Mouse (Mus musculus): ENCODE results near the gene Gse1. TPM values are rescaled to one million over a fixed set of nuclear protein-coding genes. Genes with fewer than 3 reads are reported as not detected.

Gse1 gene
- polyA plus RNA-seq, 1 experiment from 2014 or later, result 9.6 TPM

- H3K9me3 ChIP-seq, result no peaks in the 10 kb centered on the region
- no peaks in the 10 kb centered on the region for H3K27me3 ChIP-seq
- peaks cover 92% of the 10 kb centered on the region for H3K36me3 ChIP-seq
- H3K9ac ChIP-seq, result no peak overlapping the region
- no peak overlapping the region for H3K4me3 ChIP-seq
- WGBS, result 85% methylated on average over 8 of the region's 8 CpGs
- H3K27ac ChIP-seq, result no peak overlapping the region
- no peak for ATAC-seq (ENCODE audit: borderline replicate concordance, extremely low read depth, low FRiP score, low TSS enrichment)
- no peak overlapping the region for H3K4me2 ChIP-seq
- peaks cover 28% of the 10 kb centered on the region for H3K4me1 ChIP-seq
Observed at GRCm38 (mm10) chr8:120571561-120571960, 343.3 kb downstream of the Gse1 start.

- H3K27ac ChIP-seq, result no peak overlapping the region
- no peak overlapping the region for H3K4me2 ChIP-seq
- H3K36me3 ChIP-seq, result peaks cover 92% of the 10 kb centered on the region
- no peak overlapping the region for H3K9ac ChIP-seq
- no peak for ATAC-seq (ENCODE audit: borderline replicate concordance, extremely low read depth, low FRiP score, low TSS enrichment)
- H3K27me3 ChIP-seq, result no peaks in the 10 kb centered on the region
- WGBS, result 80% methylated on average over 21 of the region's 21 CpGs
- no peak overlapping the region for H3K4me3 ChIP-seq
- H3K4me1 ChIP-seq, result peaks cover 28% of the 10 kb centered on the region
- no peaks in the 10 kb centered on the region for H3K9me3 ChIP-seq
Observed at GRCm38 (mm10) chr8:120572534-120572933, 344.3 kb downstream of the Gse1 start.

GRCm38 (mm10) chr8:120573866-120574265 lies 345.6 kb downstream of the Gse1 start:
- ATAC-seq (ENCODE audit: borderline replicate concordance, extremely low read depth, low FRiP score, low TSS enrichment), result no peak
- Histone ChIP-seq H3K27ac (peak overlapping the region; percentile 32; the same call in 1 of the 2 replicates), H3K27me3 (no peaks in the 10 kb centered on the region), H3K9me3 (no peaks in the 10 kb centered on the region), H3K4me1 (peaks cover 28% of the 10 kb centered on the region), H3K4me2 (no peak overlapping the region), H3K9ac (no peak overlapping the region), H3K36me3 (peaks cover 92% of the 10 kb centered on the region), H3K4me3 (no peak overlapping the region)
- 60% methylated on average over 11 of the region's 11 CpGs for WGBS

GRCm38 (mm10) chr8:120574941-120575340 lies 346.7 kb downstream of the Gse1 start:
- Histone ChIP-seq H3K27me3 (no peaks in the 10 kb centered on the region), H3K27ac (no peak overlapping the region), H3K4me1 (peaks cover 28% of the 10 kb centered on the region), H3K36me3 (peaks cover 94% of the 10 kb centered on the region), H3K4me2 (no peak overlapping the region), H3K9ac (no peak overlapping the region), H3K9me3 (no peaks in the 10 kb centered on the region), H3K4me3 (no peak overlapping the region)
- 62% methylated on average over 19 of the region's 19 CpGs for WGBS
- ATAC-seq (ENCODE audit: borderline replicate concordance, extremely low read depth, low FRiP score, low TSS enrichment), result no peak

- H3K4me1 ChIP-seq, result peaks cover 26% of the 10 kb centered on the region
- peaks cover 98% of the 10 kb centered on the region for H3K36me3 ChIP-seq
- H3K4me2 ChIP-seq, result no peak overlapping the region
- no peak overlapping the region for H3K9ac ChIP-seq
- no peaks in the 10 kb centered on the region for H3K27me3 ChIP-seq
- H3K27ac ChIP-seq, result no peak overlapping the region
- WGBS, result 57% methylated on average over 9 of the region's 9 CpGs
- no peaks in the 10 kb centered on the region for H3K9me3 ChIP-seq
- no peak for ATAC-seq (ENCODE audit: borderline replicate concordance, extremely low read depth, low FRiP score, low TSS enrichment)
- no peak overlapping the region for H3K4me3 ChIP-seq
Observed at GRCm38 (mm10) chr8:120575801-120576200, 347.5 kb downstream of the Gse1 start.

GRCm38 (mm10) chr8:120577821-120578220 lies 349.6 kb downstream of the Gse1 start:
- no peak overlapping the region for H3K27ac ChIP-seq
- peaks cover 26% of the 10 kb centered on the region for H3K4me1 ChIP-seq
- H3K9ac ChIP-seq, result no peak overlapping the region
- H3K36me3 ChIP-seq, result peaks cover 97% of the 10 kb centered on the region
- no peak overlapping the region for H3K4me3 ChIP-seq
- H3K9me3 ChIP-seq, result no peaks in the 10 kb centered on the region
- ATAC-seq (ENCODE audit: borderline replicate concordance, extremely low read depth, low FRiP score, low TSS enrichment), result no peak
- 90% methylated on average over 17 of the region's 17 CpGs for WGBS
- no peaks in the 10 kb centered on the region for H3K27me3 ChIP-seq
- no peak overlapping the region for H3K4me2 ChIP-seq

GRCm38 (mm10) chr8:120580336-120581000 lies 352.2 kb downstream of the Gse1 start:
- Histone ChIP-seq H3K9me3 (no peaks in the 10 kb centered on the region), H3K27me3 (no peaks in the 10 kb centered on the region), H3K36me3 (peaks cover 85% of the 10 kb centered on the region), H3K4me1 (0 out of 2 replicates have a peak, but pooled peaks cover 7% of the 10 kb centered on the region), H3K27ac (no peak overlapping the region), H3K4me2 (no peak overlapping the region), H3K9ac (no peak overlapping the region), H3K4me3 (no peak overlapping the region)
- 81% methylated on average over 8 of the region's 8 CpGs for WGBS
- no peak for ATAC-seq (ENCODE audit: borderline replicate concordance, extremely low read depth, low FRiP score, low TSS enrichment)

GRCm38 (mm10) chr8:120581329-120581728 lies 353.1 kb downstream of the Gse1 start:
- Histone ChIP-seq H3K9ac (no peak overlapping the region), H3K4me1 (no peaks in the 10 kb centered on the region), H3K27ac (no peak overlapping the region), H3K9me3 (no peaks in the 10 kb centered on the region), H3K27me3 (no peaks in the 10 kb centered on the region), H3K4me2 (no peak overlapping the region), H3K4me3 (no peak overlapping the region), H3K36me3 (peaks cover 82% of the 10 kb centered on the region)
- no peak for ATAC-seq (ENCODE audit: borderline replicate concordance, extremely low read depth, low FRiP score, low TSS enrichment)
- WGBS, result 89% methylated on average over 12 of the region's 12 CpGs

GRCm38 (mm10) chr8:120581811-120582210 lies 353.6 kb downstream of the Gse1 start:
- H3K4me3 ChIP-seq, result no peak overlapping the region
- H3K36me3 ChIP-seq, result peaks cover 77% of the 10 kb centered on the region
- 89% methylated on average over 8 of the region's 8 CpGs for WGBS
- no peaks in the 10 kb centered on the region for H3K27me3 ChIP-seq
- H3K27ac ChIP-seq, result no peak overlapping the region
- H3K4me1 ChIP-seq, result no peaks in the 10 kb centered on the region
- no peak overlapping the region for H3K4me2 ChIP-seq
- H3K9me3 ChIP-seq, result no peaks in the 10 kb centered on the region
- H3K9ac ChIP-seq, result no peak overlapping the region
- ATAC-seq (ENCODE audit: borderline replicate concordance, extremely low read depth, low FRiP score, low TSS enrichment), result no peak

- no peak for ATAC-seq (ENCODE audit: borderline replicate concordance, extremely low read depth, low FRiP score, low TSS enrichment)
- Histone ChIP-seq H3K27ac (no peak overlapping the region), H3K9ac (no peak overlapping the region), H3K36me3 (peaks cover 42% of the 10 kb centered on the region), H3K4me1 (peaks cover 24% of the 10 kb centered on the region), H3K4me3 (no peak overlapping the region), H3K9me3 (no peaks in the 10 kb centered on the region), H3K27me3 (no peaks in the 10 kb centered on the region), H3K4me2 (no peak overlapping the region)
- WGBS, result 92% methylated on average over 10 of the region's 10 CpGs
Observed at GRCm38 (mm10) chr8:120585521-120585920, 357.3 kb downstream of the Gse1 start.

- H3K4me2 ChIP-seq, result peak within 1 kb of the TSS; percentile 90
- under 1% methylated on average over 67 of the region's 67 CpGs for WGBS
- no peaks in the 10 kb centered on the region for H3K27me3 ChIP-seq
- H3K4me1 ChIP-seq, result peaks cover 32% of the 10 kb centered on the region
- peaks cover 15% of the 10 kb centered on the region; the same call in 1 of the 2 replicates for H3K36me3 ChIP-seq
- ATAC-seq (ENCODE audit: borderline replicate concordance, extremely low read depth, low FRiP score, low TSS enrichment), result peak; percentile 98
- peak within 1 kb of the TSS; percentile 74 for H3K4me3 ChIP-seq
- H3K9me3 ChIP-seq, result no peaks in the 10 kb centered on the region
- H3K27ac ChIP-seq, result peak within 1 kb of the TSS; percentile 64
- H3K9ac ChIP-seq, result peak within 1 kb of the TSS; percentile 82
Observed at GRCm38 (mm10) chr8:120588908-120589771, 360.9 kb downstream of the Gse1 start, which contains the start of gene Gins2. TSS of gene Gins2 (minus strand) at chr8:120589304.

GRCm38 (mm10) chr8:120589921-120590320 lies 361.7 kb downstream of the Gse1 start:
- H3K9me3 ChIP-seq, result no peaks in the 10 kb centered on the region
- no peak for ATAC-seq (ENCODE audit: borderline replicate concordance, extremely low read depth, low FRiP score, low TSS enrichment)
- peaks cover 32% of the 10 kb centered on the region for H3K4me1 ChIP-seq
- peak overlapping the region; percentile 50 for H3K27ac ChIP-seq
- H3K9ac ChIP-seq, result peak overlapping the region; percentile 31
- 46% methylated on average over 2 of the region's 2 CpGs for WGBS
- H3K36me3 ChIP-seq, result peaks cover 10% of the 10 kb centered on the region; the same call in 1 of the 2 replicates
- peak overlapping the region; percentile 70 for H3K4me2 ChIP-seq
- H3K27me3 ChIP-seq, result no peaks in the 10 kb centered on the region
- H3K4me3 ChIP-seq, result peak overlapping the region; percentile 49

All from lung, embryonic 15.5 days (tissue).